Mouse (Mus musculus): Measurements from ENCODE around the gene Snx18. TPM values are rescaled to one million over a fixed set of nuclear protein-coding genes. Genes with fewer than 3 reads are reported as not detected.

The Snx18 gene
- total RNA-seq, 2 experiments from 2014 or later = 15.3 to 16.3 TPM

GRCm38 (mm10) chr13:113600531-113601463 lies 17.6 kb downstream of the Snx18 start:
- ATAC-seq (replicated peaks; ENCODE audit: low FRiP score, poor library complexity, severe bottlenecking) = no peak

- no peak for ATAC-seq (replicated peaks; ENCODE audit: low FRiP score, poor library complexity, severe bottlenecking)
These were observed 18.4 kb downstream of the Snx18 start for GRCm38 (mm10) chr13:113599701-113600530.

- no peak for ATAC-seq (replicated peaks; ENCODE audit: low FRiP score, poor library complexity, severe bottlenecking)
These were observed 20.7 kb downstream of the Snx18 start for GRCm38 (mm10) chr13:113597616-113598015.

- no peak for ATAC-seq (replicated peaks; ENCODE audit: low FRiP score, poor library complexity, severe bottlenecking)
These were observed 21.4 kb downstream of the Snx18 start for GRCm38 (mm10) chr13:113596821-113597541.

- no peak for ATAC-seq (replicated peaks; ENCODE audit: low FRiP score, poor library complexity, severe bottlenecking)
These were observed 22.4 kb downstream of the Snx18 start for GRCm38 (mm10) chr13:113595987-113596386.

- no peak for ATAC-seq (replicated peaks; ENCODE audit: low FRiP score, poor library complexity, severe bottlenecking)
These were observed 23.1 kb downstream of the Snx18 start for GRCm38 (mm10) chr13:113595219-113595618.

GRCm38 (mm10) chr13:113594361-113594760 lies 24.0 kb downstream of the Snx18 start:
- no peak for ATAC-seq (replicated peaks; ENCODE audit: low FRiP score, poor library complexity, severe bottlenecking)

- no peak for ATAC-seq (replicated peaks; ENCODE audit: low FRiP score, poor library complexity, severe bottlenecking)
These were observed 24.7 kb downstream of the Snx18 start for GRCm38 (mm10) chr13:113593711-113594110.

GRCm38 (mm10) chr13:113592703-113593200 lies 25.6 kb downstream of the Snx18 start:
- no peak for ATAC-seq (replicated peaks; ENCODE audit: low FRiP score, poor library complexity, severe bottlenecking)

GRCm38 (mm10) chr13:113591336-113591735 lies 27.0 kb downstream of the Snx18 start:
- no peak for ATAC-seq (replicated peaks; ENCODE audit: low FRiP score, poor library complexity, severe bottlenecking)

GRCm38 (mm10) chr13:113590216-113590615 lies 28.1 kb downstream of the Snx18 start:
- ATAC-seq (replicated peaks; ENCODE audit: low FRiP score, poor library complexity, severe bottlenecking) = no peak

- no peak for ATAC-seq (replicated peaks; ENCODE audit: low FRiP score, poor library complexity, severe bottlenecking)
These were observed 28.9 kb downstream of the Snx18 start for GRCm38 (mm10) chr13:113589499-113589898.

- ATAC-seq (replicated peaks; ENCODE audit: low FRiP score, poor library complexity, severe bottlenecking) = no peak
These were observed 31.0 kb downstream of the Snx18 start for GRCm38 (mm10) chr13:113587200-113587936.

GRCm38 (mm10) chr13:113585606-113586005 lies 32.8 kb downstream of the Snx18 start:
- ATAC-seq (replicated peaks; ENCODE audit: low FRiP score, poor library complexity, severe bottlenecking) = no peak

GRCm38 (mm10) chr13:113584431-113584830 lies 33.9 kb downstream of the Snx18 start:
- ATAC-seq (replicated peaks; ENCODE audit: low FRiP score, poor library complexity, severe bottlenecking) = no peak

- ATAC-seq (replicated peaks; ENCODE audit: low FRiP score, poor library complexity, severe bottlenecking) = no peak
These were observed 34.8 kb downstream of the Snx18 start for GRCm38 (mm10) chr13:113583563-113583962.

GRCm38 (mm10) chr13:113582024-113582423 lies 36.3 kb downstream of the Snx18 start:
- no peak for ATAC-seq (replicated peaks; ENCODE audit: low FRiP score, poor library complexity, severe bottlenecking)

GRCm38 (mm10) chr13:113581436-113581835 lies 36.9 kb downstream of the Snx18 start:
- no peak for ATAC-seq (replicated peaks; ENCODE audit: low FRiP score, poor library complexity, severe bottlenecking)

GRCm38 (mm10) chr13:113580400-113580790 lies 38.0 kb downstream of the Snx18 start:
- ATAC-seq (replicated peaks; ENCODE audit: low FRiP score, poor library complexity, severe bottlenecking) = no peak
